Mouse (Mus musculus): Measurements from ENCODE around the gene Myo9b.

The Myo9b gene

GRCm38 (mm10) chr8:71408231-71408630 lies 135.7 kb downstream of the Myo9b start:
- DNase-seq (ENCODE audit: low read depth, low spot score): no peak

Measured in 3T3-L1 (cell line).